Mouse (Mus musculus) urinary bladder, postnatal 36 days (tissue): ENCODE data around the gene Lin9.

Experiments used
- DNase-seq, 2 experiments: peaks; one replicate each; pipeline ENCODE4 v3.0.0; 2022; ENCODE audit warnings: low spot score in 2 of 2, mixed read lengths in 1 of 2

Lin9 gene

DNA sequence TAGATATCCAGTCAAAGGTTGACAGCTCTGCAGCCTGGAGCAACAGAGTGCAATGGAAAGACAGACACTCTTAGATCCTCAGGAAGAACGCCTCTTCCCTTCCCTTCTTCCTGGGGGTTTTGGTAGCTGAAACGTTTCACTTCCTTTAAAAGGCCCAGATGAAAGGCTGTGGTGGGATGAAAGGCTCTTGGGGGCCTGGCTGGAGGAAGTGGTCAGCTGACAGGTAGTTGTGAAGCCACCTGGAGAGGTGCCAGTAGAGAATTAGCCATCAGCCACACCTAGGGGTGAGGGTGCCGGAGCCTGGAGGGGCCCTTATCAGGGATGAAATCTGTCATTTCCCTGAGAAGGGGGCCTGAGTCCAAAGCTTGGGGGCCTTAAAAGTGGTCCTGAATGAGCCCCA, 66.4 kb downstream of the Lin9 start:
- DNase-seq, result no peak

DNA sequence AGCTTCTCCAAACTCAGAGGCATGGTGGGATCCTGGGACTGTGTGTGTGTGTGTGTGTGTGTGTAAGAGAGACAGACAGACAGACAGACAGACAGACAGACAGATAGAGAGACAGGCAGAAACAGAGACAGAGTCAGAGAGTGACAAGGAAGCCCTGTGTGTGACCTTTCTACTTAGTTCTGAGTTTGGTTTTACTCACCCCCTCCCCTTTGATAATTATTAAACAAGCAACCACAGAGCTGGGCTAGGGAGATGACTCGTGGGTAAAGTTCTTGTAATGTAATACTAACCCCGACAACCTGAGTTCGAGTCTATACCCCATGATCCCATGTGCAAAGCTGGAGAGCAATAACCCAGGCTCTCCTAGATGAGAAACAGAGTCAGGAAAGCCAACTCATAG, 66.9 kb downstream of the Lin9 start:
- no peak for DNase-seq

DNA sequence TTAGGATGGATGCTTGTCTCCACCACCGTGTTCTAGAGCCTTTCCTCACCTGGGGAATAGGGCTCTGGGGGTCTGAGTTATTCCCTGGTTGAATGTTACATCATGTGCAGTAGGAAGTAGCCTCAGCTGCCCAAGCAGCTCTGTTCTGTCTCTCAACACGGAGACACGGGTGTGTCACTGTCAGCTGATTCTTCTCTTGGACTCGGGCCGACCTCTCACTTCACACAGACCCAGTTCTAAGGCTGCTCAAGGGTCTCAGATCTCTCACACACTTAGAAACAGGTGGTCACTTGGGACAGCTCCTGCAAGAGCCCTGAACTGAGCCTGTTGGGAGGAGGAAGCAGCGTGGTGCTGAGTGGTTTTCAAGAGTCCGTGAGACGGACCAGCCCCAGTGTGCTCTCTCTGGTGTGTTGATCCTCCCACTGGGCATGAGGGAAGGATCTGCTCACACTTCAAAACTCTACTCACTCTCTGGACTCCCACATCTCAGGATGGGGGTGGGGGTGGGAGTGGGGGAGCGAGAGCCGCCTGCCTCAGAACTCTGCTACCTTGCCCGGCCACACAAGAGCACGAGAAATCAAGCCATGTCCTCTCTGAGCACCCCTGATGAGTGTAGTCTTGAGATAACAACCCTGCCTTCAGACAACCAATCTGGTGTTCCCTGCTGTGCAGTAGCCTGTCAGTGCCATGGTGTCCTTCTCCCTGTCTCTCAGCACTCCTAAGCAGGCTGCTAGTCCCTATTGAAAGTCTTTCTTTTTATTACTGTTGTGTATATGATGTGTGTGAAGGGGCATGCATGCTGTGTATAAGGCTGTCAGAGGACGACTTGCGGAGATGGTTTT, 68.2 kb downstream of the Lin9 start:
- DNase-seq, result no peak

DNA sequence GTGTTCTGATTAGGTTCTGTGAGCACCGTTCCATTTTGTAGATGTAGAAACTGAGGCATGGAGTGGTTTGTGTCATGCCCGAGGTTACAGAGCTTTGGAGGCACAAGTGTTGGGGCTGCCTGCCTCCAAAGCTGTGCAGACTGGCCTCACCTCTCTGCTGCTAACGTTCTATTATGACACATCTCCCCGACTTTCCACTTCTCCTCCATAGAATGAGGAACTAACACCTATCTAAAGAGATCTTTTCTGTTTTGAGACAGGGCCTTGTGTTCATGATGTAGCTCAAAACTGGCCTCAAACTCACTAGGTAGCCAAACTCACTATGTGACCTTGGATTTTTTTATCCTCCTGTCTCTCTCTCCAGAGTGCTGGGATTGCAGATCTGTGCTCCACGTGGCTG, 77.8 kb downstream of the Lin9 start:
- no peak for DNase-seq

DNA sequence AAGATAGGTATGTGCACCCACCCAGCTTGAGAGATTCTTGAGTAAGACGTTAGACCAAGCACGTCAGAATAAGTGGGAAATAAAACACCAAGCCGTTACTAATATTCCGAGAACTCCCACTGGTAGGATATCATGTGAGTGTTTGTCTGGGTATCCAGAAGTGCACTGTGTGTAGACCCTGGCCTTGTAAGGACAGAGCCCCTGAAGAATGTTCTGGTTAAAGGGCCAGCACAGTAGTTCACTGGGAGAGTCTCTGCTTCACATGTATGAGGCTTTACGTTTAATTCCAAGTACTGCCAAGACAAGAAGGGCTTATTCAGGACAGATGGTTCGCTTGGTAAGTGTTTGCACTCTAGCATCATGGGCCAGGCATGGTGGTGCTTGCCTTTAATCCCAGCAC, 78.5 kb downstream of the Lin9 start:
- no peak for DNase-seq

DNA sequence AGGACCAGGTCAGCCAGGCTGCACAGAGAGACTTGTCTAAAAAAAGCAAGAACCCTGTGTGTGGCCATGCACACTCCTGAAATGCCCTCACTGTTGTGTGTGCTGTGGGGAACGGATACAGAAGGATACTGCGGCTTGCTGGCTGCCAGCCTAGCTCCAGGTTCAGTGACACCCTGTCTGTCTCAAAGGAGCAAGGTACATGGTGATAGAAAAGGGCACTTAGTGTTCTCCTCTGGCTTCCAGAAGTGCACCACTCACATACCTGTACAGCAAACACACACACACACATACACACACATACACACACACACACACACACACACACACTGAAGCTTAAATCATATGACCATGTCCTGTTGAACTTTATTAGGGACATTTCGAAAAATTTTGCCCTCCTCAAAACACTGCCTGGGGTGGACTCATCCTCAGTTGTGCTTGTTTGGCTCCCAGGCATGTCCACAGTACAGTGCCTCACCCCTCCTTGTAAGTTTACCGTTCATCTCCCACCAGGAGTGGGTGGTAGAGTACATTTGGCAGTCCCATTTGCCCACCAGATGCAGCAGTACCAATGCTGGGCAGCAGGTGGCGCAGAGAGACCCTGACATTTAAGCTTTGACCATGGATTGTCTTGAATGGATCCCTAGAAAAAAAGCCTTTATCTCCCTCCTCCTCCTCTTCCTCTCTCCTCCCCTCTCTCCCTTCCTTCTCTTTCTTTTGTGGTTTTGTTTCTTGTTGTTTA, 79.2 kb downstream of the Lin9 start:
- peak; percentile 73 to 77 for DNase-seq

DNA sequence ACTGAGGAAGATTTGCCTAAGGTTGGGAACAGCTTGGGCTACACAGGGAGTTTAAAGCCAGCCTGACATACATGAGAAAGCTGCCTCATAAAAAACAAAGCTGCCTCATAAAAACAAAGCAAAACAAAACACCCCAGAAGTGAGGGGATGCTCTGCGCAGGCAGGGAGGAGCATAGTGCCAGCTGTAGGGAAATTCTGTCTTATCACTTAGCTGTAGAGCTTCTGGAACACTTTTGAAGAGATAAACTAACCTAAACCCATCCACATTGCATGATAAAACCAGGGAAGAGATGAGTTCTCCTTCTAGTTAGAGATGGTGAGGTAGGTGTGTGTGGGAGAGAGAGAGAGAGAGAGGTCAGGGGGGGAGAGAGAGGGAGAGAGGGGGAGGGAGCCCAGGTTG, 81.7 kb downstream of the Lin9 start:
- DNase-seq, result no peak

DNA sequence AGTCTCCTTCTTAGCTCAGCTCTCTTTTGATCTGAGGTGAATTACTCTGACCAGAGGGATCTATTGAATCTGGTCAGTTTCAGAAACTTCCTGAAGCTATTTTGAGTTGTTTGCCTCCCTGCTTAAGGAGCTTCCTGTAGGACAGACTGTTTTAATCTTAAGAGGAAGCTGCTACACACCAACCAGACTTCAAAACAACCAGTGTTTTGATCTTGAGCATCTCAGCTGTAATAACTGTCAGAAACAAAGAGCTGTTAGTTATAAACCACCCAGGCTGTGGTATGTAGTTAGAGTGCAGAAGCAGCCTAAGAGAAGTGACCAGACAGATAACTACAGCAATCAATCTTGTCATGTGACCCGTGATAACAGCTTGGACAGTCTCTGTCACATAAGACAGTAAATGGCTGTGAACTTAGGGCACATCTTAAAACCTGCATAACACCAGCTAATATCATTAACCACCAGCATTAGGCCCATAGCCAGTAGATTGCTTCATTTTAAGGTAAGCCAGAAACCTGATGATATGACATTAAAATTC, 82.8 kb downstream of the Lin9 start:
- no peak for DNase-seq

DNA sequence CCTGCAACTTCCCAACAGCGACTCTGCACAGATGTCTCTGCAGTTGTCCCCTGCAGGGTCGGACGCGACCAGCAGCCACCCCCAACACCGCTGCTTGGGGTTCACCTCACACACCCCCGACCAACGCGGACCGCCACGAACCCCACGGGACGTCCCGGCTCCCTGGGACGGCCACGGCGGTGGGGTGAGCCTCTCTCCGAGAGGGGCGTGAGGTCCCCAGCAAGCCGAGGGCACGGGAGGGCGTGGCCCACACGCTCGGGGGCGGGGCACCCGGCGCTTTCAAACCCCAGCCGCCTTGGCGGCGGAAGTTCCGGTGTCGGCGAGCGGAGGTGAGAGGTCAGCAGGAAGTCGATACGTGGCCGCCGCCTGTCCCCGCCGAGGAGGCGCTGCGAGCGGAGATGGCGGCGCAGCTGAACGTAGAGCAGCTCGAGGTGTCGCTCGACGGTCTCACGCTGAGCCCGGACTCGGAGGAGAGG, 84.8 kb downstream of the Lin9 start, which contains the start of gene Acbd3:
Gene Acbd3 (plus strand): TSS at position 340 of the 476 bp plus-strand sequence.
- DNase-seq, result peak; percentile 84 to 91

DNA sequence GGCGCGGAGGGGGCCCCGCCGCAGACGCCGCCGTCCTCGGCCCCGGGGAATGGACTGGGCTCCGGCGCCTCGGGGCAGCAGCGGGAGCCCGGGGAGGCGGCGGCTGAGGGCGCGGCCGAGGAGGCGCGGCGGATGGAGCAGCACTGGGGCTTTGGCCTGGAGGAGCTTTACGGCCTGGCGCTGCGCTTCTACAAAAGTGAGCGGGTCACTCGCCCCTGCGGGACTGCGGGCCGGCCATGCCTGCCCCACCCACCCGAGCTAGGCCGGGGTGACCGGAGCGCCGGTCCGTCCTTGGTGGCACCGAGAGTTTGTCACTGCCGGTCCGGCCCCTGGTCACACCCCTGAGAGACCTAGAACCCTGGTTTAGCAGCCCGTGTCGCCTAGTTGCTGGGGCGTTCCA, 85.2 kb downstream of the Lin9 start:
- DNase-seq, result peak in 1 of 2 experiments; percentile 48

DNA sequence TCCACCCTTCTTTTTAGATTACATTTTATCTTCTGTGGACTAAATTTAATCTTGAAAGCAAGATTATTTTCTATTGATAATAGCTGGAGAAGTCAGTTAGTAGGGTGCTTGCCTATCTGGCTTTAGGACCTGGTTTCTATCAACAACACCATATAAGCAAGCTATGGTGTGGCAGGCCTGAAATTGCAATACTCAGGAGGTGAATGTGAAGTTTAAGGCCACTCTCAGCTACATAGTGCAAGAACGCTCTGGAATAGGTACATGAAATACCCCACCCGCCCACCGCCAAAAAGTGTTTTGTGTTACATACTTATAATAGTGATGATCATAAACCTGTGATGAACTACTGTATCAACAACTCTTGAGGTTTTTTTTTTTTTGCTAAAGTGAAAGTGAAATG, 88.3 kb downstream of the Lin9 start:
- DNase-seq, result no peak
